Mouse (Mus musculus): Measurements from ENCODE around the gene Tbc1d21. TPM values are rescaled to one million over a fixed set of nuclear protein-coding genes. Genes with fewer than 3 reads are reported as not detected.

Gene Tbc1d21
- not detected for total RNA-seq (2021)

DNA sequence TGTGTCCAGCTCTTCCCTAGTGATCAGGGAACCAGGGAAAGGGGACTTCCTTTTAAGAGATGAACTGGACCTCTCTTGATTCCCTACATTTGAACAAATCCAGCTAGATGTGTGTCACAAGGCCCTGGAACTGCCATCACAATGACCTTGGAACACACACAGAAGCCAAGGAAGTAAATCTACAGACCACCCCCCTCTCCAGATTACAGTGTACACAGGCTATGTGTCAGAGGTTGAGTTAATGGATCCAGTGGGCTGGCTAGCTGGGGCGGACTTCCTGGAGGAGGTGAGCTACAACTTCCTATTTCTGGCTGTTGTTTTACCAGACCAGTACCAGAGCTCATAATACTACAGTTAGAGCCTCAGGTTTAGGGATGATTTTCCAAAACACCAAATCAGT is at the start of gene Tbc1d21:
Gene Tbc1d21 (minus strand): TSS at position 101 of the 400 bp plus-strand sequence.
- intact Hi-C loops (cut with DNase I) = loop anchor here (2.0 kb wide), 1 partner anchor 40 kb away; no protein-coding TSS in a partner anchor
- DNase-seq (ENCODE audit: low spot score) = no peak

DNA sequence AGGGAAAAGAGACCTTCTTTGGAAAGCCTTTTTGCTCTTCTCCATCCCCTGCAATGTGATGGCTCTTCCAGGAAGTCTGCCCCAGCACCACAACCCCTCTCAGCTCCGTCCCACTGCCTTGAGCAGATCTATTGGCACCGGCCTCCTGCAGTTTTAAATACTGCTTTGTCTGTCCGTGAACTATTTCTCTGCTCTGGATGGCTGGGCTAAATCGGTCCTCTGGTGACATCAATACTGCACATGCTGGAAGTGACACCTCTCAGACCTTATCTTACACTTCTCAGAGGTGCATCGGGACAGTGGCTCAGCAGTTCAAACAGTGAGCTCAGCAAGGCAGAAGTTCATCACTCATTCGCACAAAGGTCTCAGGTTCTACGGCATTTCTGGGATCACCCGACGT is 41.3 kb upstream of the Tbc1d21 start:
- intact Hi-C loops (cut with DNase I) = loop anchor here (5.0 kb wide), 1 partner anchor 46 kb away; no protein-coding TSS in a partner anchor
- DNase-seq (ENCODE audit: low spot score) = no peak

DNA sequence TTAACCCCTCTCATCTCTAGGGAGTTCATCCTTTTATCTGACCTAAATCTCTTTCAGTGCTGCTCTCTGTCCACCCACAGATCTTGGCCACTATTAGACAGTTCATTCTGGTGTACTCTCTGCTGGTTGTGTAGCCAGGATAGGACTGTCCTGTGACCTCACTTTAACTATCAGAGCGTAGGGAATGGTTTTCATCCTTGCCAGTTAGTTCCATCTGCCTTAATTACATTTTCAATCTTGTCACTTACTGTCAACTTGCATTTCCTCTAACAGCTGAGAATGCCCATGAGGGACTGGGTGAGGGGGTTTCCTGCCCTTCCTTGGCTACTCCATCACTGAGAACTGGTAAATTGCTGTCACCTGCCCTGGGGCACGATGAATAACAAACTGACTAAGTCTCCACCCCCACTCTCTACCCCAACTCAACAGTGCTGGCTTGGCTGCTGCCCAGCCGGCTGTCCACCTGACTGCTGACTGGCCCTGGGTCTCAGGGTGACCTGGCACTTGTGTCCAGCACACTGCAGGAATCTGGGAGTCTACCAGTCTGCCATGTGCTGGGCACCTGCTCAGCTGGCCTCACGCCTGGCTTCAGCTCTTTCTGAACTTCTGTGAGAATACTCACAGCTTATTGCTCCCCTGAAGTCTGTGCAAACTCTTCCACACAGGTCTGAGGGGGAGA is 39.9 kb upstream of the Tbc1d21 start:
- peak; percentile 19 for DNase-seq (ENCODE audit: low spot score)
- intact Hi-C loops (cut with DNase I) = loop anchor here (5.0 kb wide), 1 partner anchor 47 kb away; no protein-coding TSS in a partner anchor

DNA sequence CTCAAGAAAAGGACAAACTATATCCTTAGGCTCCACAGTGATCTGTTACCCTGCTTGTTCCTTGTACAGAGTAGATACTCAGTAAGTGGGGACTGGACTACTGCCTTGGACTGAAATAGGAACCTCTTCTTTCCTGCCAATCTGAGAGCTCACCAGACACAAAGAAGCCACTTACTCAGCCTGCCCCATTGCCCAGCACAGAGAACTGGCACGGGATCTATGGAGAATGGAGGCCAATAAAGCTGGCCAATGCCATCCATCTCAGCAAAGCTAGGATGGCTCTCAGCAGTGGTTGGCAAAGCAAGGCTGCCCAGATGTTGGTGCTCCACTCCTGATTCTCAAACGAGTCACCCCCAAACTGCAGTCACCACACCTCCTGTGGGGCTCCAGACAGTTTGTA is 39.0 kb upstream of the Tbc1d21 start:
- intact Hi-C loops (cut with DNase I) = no loop called here
- no peak for DNase-seq (ENCODE audit: low spot score)

DNA sequence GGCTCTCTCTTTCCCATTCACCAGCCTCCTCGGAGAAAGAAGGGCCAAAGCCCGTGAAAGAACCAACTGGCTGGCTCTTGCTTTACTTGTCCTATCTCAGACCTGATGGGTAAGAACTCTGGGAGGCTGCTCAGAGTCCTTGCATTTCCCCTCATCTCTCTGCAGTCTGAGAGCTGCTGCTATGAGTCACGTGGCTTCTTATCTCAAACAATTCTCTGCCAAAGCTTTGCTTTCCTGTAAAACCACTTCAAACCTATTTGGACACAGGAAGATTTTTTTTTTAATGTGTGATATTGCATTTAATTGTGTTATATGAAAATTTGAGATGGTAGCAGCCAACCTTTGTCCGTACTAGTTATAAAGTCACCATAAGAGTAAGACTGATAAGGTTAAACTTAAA is 34.2 kb upstream of the Tbc1d21 start:
- intact Hi-C loops (cut with DNase I) = no loop called here
- DNase-seq (ENCODE audit: low spot score) = no peak

DNA sequence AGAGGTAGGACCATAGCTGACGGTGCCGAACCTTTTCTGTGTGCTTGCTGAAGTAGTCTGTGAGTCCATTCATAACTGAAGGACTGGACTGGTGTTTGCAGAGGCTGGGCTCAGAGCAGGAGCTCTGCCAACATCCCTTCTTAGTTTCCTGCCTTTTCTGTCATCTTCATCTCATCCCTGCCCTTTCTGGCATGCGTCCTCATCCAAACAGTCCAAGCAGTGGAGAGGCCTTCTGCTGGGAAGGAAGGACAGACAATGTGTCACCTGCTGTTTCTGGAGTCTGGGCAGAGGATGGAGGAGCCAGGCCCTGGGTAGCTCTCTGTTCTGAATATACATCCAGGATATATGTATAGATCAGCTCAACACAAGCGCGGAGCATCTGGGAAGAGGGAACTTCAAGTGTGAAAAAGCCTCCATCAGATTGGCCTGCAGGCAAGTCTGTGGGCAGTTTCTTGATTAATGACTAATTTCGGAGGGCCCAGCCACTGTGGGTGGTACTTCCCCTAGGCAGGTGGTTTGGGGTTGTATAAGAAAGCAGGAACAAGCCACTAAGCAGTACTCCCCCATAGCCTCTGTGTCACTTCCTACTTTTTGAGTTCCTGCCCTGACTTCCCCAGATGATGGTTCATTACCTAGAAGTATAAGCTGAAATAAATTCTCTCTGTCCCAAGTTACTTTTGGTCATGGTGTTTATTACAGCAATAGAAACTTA is 31.3 kb upstream of the Tbc1d21 start:
- intact Hi-C loops (cut with DNase I) = no loop called here
- no peak for DNase-seq (ENCODE audit: low spot score)

DNA sequence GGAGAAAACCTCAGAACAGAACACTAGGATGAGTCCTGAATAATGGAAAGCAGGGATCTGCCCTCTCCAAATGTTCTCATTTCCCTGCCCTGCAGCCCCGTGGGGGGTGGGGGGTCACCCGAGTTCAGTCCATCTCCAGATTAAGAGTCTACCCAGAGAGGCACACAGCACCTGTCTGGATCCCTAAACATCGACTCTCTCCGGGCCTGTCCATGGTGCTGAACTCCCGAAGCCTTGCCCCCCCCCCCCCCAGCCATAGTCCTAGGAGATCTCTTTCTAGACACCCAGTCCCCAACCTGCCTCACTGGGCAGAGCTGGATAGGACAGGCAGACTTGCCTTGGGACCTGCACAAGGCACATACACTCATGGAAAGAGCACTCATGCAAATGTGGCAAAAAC is 29.4 kb upstream of the Tbc1d21 start:
- DNase-seq (ENCODE audit: low spot score) = no peak
- intact Hi-C loops (cut with DNase I) = no loop called here

DNA sequence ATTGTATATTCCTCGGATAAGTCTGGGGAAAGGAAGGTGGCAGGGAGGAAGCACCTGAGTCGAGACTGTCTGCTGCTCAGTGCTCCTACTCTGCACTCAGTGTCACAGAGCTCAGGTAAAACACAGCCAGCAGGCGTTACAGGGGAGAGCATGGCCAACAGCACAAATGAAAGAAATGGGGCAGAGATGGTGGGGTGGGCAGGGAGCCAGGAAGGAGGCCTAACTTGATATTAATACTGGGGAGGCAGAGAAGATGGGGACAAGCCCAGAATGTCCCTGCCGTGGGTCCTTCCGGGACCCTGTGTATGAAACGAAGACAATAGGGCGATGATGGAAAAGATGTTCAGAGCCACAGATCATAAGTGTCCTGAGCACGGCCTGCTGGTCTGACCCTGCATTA is 24.4 kb upstream of the Tbc1d21 start:
- intact Hi-C loops (cut with DNase I) = no loop called here
- no peak for DNase-seq (ENCODE audit: low spot score)

DNA sequence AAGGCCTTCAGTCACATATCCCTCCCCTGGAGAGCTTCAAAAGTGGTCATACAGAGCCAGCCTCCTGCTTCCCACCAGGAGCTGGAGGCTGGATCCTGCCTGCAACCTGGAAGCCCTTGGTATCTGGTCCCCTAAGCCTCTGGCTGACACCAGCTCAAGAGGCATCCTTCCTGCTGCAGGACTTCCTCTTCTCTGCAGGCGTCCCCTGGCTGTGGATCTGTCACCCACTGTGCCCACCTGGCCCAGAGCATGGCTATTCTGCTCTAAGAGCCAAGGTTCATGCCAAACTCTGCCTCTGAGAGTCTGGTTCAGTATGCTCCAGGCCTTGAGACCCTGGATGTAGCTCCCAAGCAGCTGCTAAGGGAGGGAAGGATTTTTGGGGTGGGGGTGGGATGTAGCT is 23.6 kb upstream of the Tbc1d21 start:
- DNase-seq (ENCODE audit: low spot score) = no peak
- intact Hi-C loops (cut with DNase I) = no loop called here

DNA sequence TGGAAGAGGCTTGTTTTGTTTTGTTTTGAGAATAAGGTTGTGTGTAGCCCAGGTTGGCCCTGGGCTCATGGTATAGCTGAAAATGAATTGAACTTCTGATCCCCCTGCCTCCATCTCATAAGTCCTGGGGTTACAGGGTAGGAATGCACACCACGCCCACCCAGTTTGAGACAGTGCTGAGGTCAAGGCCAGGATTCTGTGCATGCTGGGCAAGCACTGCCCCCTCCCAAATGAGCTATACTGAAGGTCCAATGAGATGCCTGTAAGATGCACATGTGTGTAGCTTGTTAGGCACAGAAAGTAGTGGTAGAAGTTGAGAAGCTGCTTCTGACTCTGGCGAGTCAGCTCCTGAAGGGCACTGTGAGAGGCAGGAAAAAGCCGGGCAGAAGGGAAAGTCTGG is 18.1 kb upstream of the Tbc1d21 start:
- DNase-seq (ENCODE audit: low spot score) = no peak
- intact Hi-C loops (cut with DNase I) = no loop called here

DNA sequence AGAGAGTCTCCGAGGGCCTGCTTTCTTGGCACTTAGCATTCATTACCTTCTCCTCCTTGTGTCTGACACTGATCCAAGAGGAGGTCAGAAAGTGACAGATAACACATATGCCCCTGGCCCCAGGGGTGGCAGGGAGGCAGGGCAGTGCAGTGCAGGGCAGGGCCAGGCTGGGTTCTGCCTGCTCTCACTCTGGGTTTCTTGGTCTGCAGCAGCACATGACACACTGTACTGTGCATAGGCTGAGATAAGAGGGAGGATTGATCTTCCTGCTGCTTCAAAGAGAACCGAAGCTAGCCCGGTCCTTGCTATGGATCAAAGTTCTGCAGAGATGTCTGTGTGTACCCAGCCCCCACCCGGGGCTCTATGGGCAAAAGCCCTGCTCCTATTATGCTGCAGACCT is 8.6 kb upstream of the Tbc1d21 start:
- intact Hi-C loops (cut with DNase I) = no loop called here
- no peak for DNase-seq (ENCODE audit: low spot score)

DNA sequence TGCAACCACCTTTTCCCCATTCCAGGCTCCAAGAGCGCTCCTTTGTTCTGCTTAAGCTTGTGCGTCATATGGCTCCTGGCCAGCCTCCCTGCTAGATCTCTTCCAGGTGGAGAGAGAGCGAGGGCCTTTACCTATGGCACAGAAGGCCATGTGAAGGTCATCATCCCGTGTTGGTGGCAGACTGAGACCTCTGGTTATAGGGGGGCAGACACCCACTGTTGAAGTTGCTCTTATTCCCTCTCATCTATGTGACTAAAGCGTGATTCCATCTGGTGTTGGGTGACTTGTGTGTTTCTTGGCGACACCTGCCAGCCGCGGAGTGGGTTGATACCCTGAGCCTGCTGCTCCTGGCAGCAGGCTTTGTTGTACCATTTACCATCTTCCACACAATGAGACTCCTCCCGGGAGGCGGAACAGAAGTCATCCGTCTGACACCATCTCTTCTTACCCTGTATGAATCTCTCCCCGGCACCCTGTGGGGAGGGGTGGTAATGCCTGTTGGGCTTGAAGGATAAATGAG is 3.7 kb upstream of the Tbc1d21 start:
- intact Hi-C loops (cut with DNase I) = no loop called here
- no peak for DNase-seq (ENCODE audit: low spot score)

DNA sequence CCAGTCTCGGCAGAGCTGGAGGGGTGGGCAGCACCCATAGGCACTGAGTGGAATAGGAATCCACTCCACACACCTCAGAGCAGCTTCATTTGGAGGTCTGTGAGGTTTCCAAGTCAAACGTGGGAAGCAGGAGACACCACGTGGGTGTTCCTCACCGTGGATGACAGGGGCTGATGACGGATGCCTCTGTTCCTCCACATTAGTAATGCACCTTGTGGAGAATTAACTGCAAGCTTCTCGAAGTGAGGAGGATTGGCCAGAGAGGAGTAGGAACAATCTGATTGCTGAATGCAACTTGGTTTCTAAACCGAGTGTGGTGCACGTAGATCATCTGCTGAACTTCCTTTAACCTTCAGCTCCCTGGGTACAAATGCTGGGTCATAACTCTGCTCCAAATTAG is 1.7 kb upstream of the Tbc1d21 start:
- DNase-seq (ENCODE audit: low spot score) = no peak
- intact Hi-C loops (cut with DNase I) = loop anchor here (2.0 kb wide), 1 partner anchor 41 kb away; no protein-coding TSS in a partner anchor

DNA sequence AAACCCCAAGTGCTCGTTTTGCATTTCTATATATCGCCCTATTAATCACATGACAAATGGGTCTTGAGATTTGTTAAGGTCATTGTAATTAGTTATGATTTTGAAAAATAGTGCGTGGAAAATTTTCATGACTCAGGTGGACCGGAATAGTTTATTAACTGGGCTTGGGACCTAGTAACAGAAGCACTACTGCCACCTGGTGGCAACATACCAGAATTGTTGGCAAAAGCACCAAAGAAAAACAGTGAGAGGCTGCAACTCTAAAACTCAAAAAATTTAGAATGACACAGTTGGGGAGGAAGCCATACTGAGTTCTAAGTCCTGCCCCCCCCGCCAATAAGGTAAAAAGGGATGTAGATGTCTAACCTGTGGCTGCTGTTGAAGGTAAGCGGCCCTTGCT is 611 bp downstream of the Tbc1d21 start:
- intact Hi-C loops (cut with DNase I) = loop anchor here (2.0 to 10.0 kb wide), 3 partner anchors 39 to 332 kb away; no protein-coding TSS in a partner anchor
- no peak for DNase-seq (ENCODE audit: low spot score)

DNA sequence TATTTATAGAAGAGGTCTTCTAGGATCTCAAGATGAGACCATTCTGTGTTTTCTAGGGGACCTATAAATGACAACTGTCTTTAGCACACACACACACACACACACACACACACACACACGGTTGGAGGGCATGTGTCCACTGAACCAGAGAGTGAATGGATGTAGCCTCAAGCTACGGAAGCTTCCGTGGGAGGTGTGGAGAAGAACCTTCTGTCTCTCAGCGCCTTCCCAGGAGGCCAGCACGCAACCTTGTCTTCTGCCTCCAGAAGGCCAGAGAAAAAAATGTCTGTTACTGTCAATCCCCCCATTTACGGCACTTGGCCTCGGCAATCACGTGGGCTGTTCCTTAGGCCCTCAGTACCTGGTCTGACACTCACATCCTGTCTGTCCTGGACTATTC is 5.9 kb downstream of the Tbc1d21 start:
- DNase-seq (ENCODE audit: low spot score) = no peak
- intact Hi-C loops (cut with DNase I) = loop anchor here (10.0 kb wide), 1 partner anchor 140 kb away; no protein-coding TSS in a partner anchor

DNA sequence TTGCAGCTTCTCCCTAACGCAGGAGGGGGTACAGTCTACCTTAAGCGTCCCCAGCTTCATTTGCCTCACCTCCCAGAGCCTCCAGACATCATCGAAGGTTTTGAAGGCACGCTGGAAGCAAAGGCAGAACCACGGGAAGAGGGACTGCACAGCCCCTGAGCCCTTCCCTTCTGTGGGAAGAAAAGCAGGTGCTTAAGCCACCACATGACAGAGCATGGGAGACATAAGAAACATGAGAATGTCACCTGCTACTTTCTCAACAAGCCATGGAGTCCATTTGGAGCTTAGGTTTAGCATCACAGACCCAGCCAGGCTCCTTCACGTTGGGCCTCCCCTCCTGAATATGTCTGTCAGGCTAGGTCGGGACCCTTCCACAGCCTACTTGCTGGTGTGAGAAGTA is 8.3 kb downstream of the Tbc1d21 start:
- no peak for DNase-seq (ENCODE audit: low spot score)
- intact Hi-C loops (cut with DNase I) = loop anchor here (10.0 kb wide), 1 partner anchor 137 kb away; no protein-coding TSS in a partner anchor

DNA sequence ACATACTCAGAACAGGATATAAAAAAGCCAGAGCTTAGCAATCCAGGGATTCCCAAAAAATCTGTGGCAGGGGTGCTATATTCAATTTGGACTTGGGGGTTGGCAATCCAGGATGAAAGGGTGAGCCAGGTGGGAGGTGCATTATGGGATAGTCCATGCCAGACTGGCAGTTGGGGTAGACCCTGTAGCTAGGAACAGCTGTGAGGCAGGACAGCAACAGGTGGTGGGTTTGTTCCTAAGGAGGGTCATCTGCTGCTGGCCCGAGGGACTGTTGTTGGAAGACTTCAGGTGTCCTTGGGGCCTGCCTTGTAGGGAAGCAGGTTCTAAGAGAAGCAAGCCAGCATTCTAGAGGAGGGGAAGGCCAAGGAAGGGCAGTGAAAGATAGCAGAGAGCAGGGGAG is 8.9 kb downstream of the Tbc1d21 start:
- intact Hi-C loops (cut with DNase I) = loop anchor here (10.0 kb wide), 1 partner anchor 137 kb away; no protein-coding TSS in a partner anchor
- no peak for DNase-seq (ENCODE audit: low spot score)

DNA sequence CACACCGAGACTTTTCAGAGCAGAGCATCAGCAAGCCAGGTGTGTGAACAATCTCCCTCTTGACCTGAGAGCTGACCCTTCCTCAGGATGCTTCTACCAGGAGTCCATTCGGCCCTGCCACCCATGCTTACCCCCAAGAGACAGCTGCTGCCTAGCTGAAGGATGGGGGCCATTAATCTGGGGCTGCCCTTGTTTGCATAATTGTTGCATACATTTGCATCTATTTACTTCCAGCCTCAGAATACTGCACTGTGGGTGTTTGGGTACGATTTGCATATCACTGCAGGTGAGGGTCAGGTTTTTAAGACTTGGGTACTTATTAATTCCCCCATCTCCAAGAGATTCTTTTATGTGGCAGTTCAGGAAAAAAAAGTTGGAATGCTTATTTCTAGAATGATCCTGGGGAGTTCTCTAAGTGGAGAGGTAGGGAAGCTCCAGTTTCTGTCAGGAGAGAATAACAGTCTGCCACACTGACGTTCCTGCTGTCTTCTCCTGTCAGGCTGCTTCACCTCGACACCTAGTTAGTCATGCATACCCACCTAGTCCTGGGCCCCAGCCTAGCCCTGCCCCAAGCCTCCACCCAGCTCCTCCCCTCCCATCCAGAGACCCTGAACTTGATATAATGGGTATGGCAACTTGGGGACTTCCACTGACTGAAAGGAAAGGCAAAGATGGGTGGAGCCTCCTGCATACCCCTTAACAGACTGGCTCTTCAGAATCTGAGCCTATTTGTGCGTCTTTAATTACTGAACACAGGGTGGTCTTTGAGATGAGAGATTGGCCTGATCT is 14.8 kb downstream of the Tbc1d21 start:
- intact Hi-C loops (cut with DNase I) = no loop called here
- DNase-seq (ENCODE audit: low spot score) = no peak

DNA sequence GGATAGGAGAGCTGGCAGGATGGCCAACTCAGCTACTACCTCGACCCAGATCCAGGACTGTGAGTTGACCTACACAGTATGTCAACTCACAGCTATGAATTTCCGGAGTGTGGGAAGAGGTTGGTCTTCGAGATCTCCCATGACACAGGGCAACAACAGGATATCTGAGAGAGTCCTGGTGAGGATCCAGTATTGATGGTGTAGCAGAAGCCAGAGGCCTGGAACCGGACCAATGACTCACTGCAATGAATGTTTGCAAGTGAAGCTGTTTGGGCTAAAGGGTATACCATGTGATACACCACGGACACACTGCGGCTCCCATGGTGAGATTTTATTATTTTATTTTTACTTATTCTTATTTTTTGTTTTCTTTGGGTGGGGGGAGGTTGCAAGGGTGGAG is 15.6 kb downstream of the Tbc1d21 start:
- no peak for DNase-seq (ENCODE audit: low spot score)
- intact Hi-C loops (cut with DNase I) = no loop called here

DNA sequence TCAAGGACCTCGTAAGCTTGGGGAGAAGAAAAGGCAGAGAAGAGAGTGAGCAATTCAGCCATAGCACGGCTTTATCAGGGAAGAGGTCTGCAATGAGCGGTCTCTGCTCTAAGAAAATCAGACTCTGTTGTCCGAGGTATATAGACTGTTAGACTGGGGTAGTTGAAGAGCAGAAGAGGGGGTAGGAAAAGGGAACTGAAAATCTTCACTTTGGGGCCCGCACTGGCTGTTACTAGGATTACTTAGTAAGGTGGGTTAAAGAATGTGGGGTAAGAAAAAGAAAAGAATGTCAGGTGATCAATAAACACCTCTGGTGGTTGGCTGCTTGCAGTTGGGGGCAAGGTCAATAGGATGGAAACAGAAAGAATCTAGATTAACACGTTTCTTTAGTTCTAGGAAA is 17.0 kb downstream of the Tbc1d21 start:
- intact Hi-C loops (cut with DNase I) = no loop called here
- no peak for DNase-seq (ENCODE audit: low spot score)

Measured in heart, postnatal 25 days (tissue).